In the genomic region with DNA sequence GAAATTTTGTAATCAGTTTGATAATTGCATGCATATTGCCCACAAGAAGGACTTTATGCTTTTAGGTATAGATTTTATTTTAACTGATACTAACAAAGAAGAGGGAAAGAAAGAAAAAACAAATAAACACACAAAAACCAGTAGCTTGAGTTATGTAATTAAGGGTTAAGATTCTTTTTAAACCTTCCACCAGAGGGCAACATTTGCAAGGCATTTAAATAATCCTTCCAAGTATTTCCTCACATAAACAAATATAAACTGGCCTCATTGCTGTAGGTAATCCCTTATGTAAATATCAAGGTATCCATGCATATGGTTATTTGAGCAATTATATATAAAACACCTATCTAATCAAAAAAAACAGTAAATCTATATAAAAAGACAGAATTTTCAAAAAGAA, we compare ENCODE assay signal across 12 mouse cellular contexts. TPM values are rescaled to one million over a fixed set of nuclear protein-coding genes. Genes with fewer than 3 reads are reported as not detected.
DNase-seq lines count a peak whose midpoint lies in the region; ATAC-seq and TF ChIP-seq lines count a peak whose summit lies in the region.
"Had no signal": no experiment of that assay in that cellular context is flagged by ENCODE, and none has a peak within 500 bp of the region (broad histone marks: within the 10 kb centered on the region; RNA-seq: fewer than 3 reads in every experiment).

No protein-coding gene starts in this region.

- peak overlapping the region; percentile 40; the same call in 1 of the 2 replicates for H3K27ac ChIP-seq in forebrain, embryonic 15.5 days (replicated peaks)
- no peak overlapping the region for H3K27ac ChIP-seq in forebrain, embryonic 12.5 days
- no peak overlapping the region for H3K27ac ChIP-seq in lung, embryonic 14.5 days (ENCODE audit: low read depth)
- H3K27ac ChIP-seq in embryonic facial prominence, embryonic 14.5 days (replicated peaks; ENCODE audit: low read depth, low read length) = no peak overlapping the region
- H3K27ac ChIP-seq in stomach, postnatal 0 days (replicated peaks) = no peak overlapping the region
- H3K27ac ChIP-seq: heart, embryonic 15.5 days; lung, embryonic 15.5 days; neural tube, embryonic 12.5 days had no signal

- H3K4me3 ChIP-seq in forebrain, embryonic 15.5 days = no peak overlapping the region
- no peak overlapping the region for H3K4me3 ChIP-seq in forebrain, embryonic 12.5 days (replicated peaks)
- H3K4me3 ChIP-seq in lung, embryonic 14.5 days (ENCODE audit: low read depth, low read length) = no peak overlapping the region
- H3K4me3 ChIP-seq in embryonic facial prominence, embryonic 14.5 days (ENCODE audit: low read depth, low read length) = no peak overlapping the region
- H3K4me3 ChIP-seq in stomach, postnatal 0 days (ENCODE audit: low read depth, low read length) = no peak overlapping the region
- H3K4me3 ChIP-seq: heart, embryonic 15.5 days; lung, embryonic 15.5 days; neural tube, embryonic 12.5 days had no signal

- peak; percentile 73 for DNase-seq in lung, embryonic 14.5 days
- no peak for DNase-seq in lung, postnatal 4 days
- peak; percentile 70 for DNase-seq in embryonic facial prominence, embryonic 14.5 days (ENCODE audit: low spot score)
- DNase-seq in stomach, postnatal 0 days (ENCODE audit: low spot score) = no peak
- no peak for DNase-seq in urinary bladder, adult 18-20 months (ENCODE audit: low spot score in 2 of 2)
- no peak for DNase-seq in right cerebral cortex, postnatal 25 days
- DNase-seq: layer of hippocampus, adult 9-11 months had no signal

- no peak for TF ChIP-seq EP300 in stomach, postnatal 0 days (optimal IDR thresholded peaks at IDR 0.05)

- H3K4me2 ChIP-seq in forebrain, embryonic 15.5 days (replicated peaks) = no peak overlapping the region
- no peak overlapping the region for H3K4me2 ChIP-seq in forebrain, embryonic 12.5 days
- H3K4me2 ChIP-seq in lung, embryonic 14.5 days = no peak overlapping the region
- no peak overlapping the region for H3K4me2 ChIP-seq in embryonic facial prominence, embryonic 14.5 days (ENCODE audit: low read depth, low read length)
- no peak overlapping the region for H3K4me2 ChIP-seq in stomach, postnatal 0 days (replicated peaks; ENCODE audit: low read depth)
- H3K4me2 ChIP-seq: heart, embryonic 15.5 days; lung, embryonic 15.5 days; neural tube, embryonic 12.5 days had no signal

- peaks cover 14% of the 10 kb centered on the region for H3K4me1 ChIP-seq in forebrain, embryonic 15.5 days
- no peaks in the 10 kb centered on the region for H3K4me1 ChIP-seq in forebrain, embryonic 12.5 days
- H3K4me1 ChIP-seq in lung, embryonic 14.5 days (ENCODE audit: insufficient read depth) = no peaks in the 10 kb centered on the region
- no peaks in the 10 kb centered on the region for H3K4me1 ChIP-seq in embryonic facial prominence, embryonic 14.5 days (ENCODE audit: control insufficient read depth, insufficient read depth, low read length)
- no peaks in the 10 kb centered on the region for H3K4me1 ChIP-seq in stomach, postnatal 0 days (replicated peaks; ENCODE audit: control insufficient read depth, insufficient read depth)
- H3K4me1 ChIP-seq: heart, embryonic 15.5 days; lung, embryonic 15.5 days; neural tube, embryonic 12.5 days had no signal

- no peak for ATAC-seq in forebrain, embryonic 15.5 days (replicated peaks)
- ATAC-seq in forebrain, embryonic 12.5 days (ENCODE audit: low FRiP score) = no peak
- no peak for ATAC-seq in lung, embryonic 14.5 days (ENCODE audit: insufficient read depth)
- ATAC-seq in embryonic facial prominence, embryonic 14.5 days (ENCODE audit: low read depth) = no peak
- no peak for ATAC-seq in stomach, postnatal 0 days (ENCODE audit: low FRiP score, low TSS enrichment)

- H3K27me3 ChIP-seq in forebrain, embryonic 15.5 days = peaks cover 7% of the 10 kb centered on the region
- H3K27me3 ChIP-seq in forebrain, embryonic 12.5 days = peaks cover 18% of the 10 kb centered on the region
- H3K27me3 ChIP-seq in lung, embryonic 14.5 days (ENCODE audit: insufficient read depth, low read length) = peaks cover 18% of the 10 kb centered on the region
- peaks cover 25% of the 10 kb centered on the region for H3K27me3 ChIP-seq in embryonic facial prominence, embryonic 14.5 days (replicated peaks; ENCODE audit: control insufficient read depth, insufficient read depth, low read length)
- peaks cover 5% of the 10 kb centered on the region; the same call in 1 of the 2 replicates for H3K27me3 ChIP-seq in stomach, postnatal 0 days (ENCODE audit: control insufficient read depth, insufficient read depth, low read length)

- H3K36me3 ChIP-seq in forebrain, embryonic 15.5 days = no peaks in the 10 kb centered on the region
- no peaks in the 10 kb centered on the region for H3K36me3 ChIP-seq in forebrain, embryonic 12.5 days (replicated peaks)
- no peaks in the 10 kb centered on the region for H3K36me3 ChIP-seq in lung, embryonic 14.5 days (ENCODE audit: insufficient read depth)
- H3K36me3 ChIP-seq in embryonic facial prominence, embryonic 14.5 days (ENCODE audit: control insufficient read depth, insufficient read depth, low read length) = no peaks in the 10 kb centered on the region
- H3K36me3 ChIP-seq in stomach, postnatal 0 days (ENCODE audit: control insufficient read depth, insufficient read depth, low read length) = no peaks in the 10 kb centered on the region
- H3K36me3 ChIP-seq: heart, embryonic 15.5 days; lung, embryonic 15.5 days; neural tube, embryonic 12.5 days had no signal

- no peak overlapping the region for H3K9ac ChIP-seq in forebrain, embryonic 15.5 days (replicated peaks)
- no peak overlapping the region for H3K9ac ChIP-seq in forebrain, embryonic 12.5 days
- no peak overlapping the region for H3K9ac ChIP-seq in lung, embryonic 14.5 days
- no peak overlapping the region for H3K9ac ChIP-seq in embryonic facial prominence, embryonic 14.5 days (ENCODE audit: low read depth, low read length)
- H3K9ac ChIP-seq in stomach, postnatal 0 days (ENCODE audit: low read length) = no peak overlapping the region
- H3K9ac ChIP-seq: heart, embryonic 15.5 days; lung, embryonic 15.5 days; neural tube, embryonic 12.5 days had no signal

- peak; percentile 30; the same call in 1 of the 2 replicates for TF ChIP-seq CTCF in lung, embryonic 14.5 days (IDR thresholded peaks at IDR 0.05; ENCODE audit: low read depth)
- TF ChIP-seq CTCF in stomach, postnatal 0 days (IDR thresholded peaks at IDR 0.05; ENCODE audit: low read depth) = peak; percentile 71

- no peaks in the 10 kb centered on the region for H3K9me3 ChIP-seq in forebrain, embryonic 15.5 days
- no peaks in the 10 kb centered on the region for H3K9me3 ChIP-seq in forebrain, embryonic 12.5 days
- no peaks in the 10 kb centered on the region for H3K9me3 ChIP-seq in lung, embryonic 14.5 days (ENCODE audit: low read depth, low read length)
- no peaks in the 10 kb centered on the region for H3K9me3 ChIP-seq in embryonic facial prominence, embryonic 14.5 days (ENCODE audit: control insufficient read depth, low read length)
- no peaks in the 10 kb centered on the region for H3K9me3 ChIP-seq in stomach, postnatal 0 days (ENCODE audit: control insufficient read depth, low read length)
- H3K9me3 ChIP-seq: heart, embryonic 15.5 days; lung, embryonic 15.5 days; neural tube, embryonic 12.5 days had no signal

RNA-seq across cellular contexts. Expression of gene Slc17a6, which starts 3.9 kb away (rescaled TPM):
- polyA plus RNA-seq in forebrain, embryonic 15.5 days (2015; fragmentation: Nextera tagmentation; extraction: Ambion mirVana) = 44.8 and 46.1 TPM in 2 replicates
- polyA plus RNA-seq in forebrain, embryonic 12.5 days (2016; fragmentation: Nextera tagmentation; extraction: Ambion mirVana) = 38.4 and 39.4 TPM in 2 replicates
- polyA plus RNA-seq in lung, embryonic 14.5 days (2014; fragmentation: Nextera tagmentation; extraction: Ambion mirVana) = not detected in 2 replicates
- 3.9 and 4.4 TPM in 2 replicates for polyA plus RNA-seq in embryonic facial prominence, embryonic 14.5 days (2014; fragmentation: Nextera tagmentation; extraction: Ambion mirVana)
- polyA plus RNA-seq in stomach, postnatal 0 days (2015; fragmentation: Nextera tagmentation; extraction: Ambion mirVana) = not detected in 2 replicates

Comparison
In these comparisons a context has a peak if more than half of its experiments do, and no peak if none do; other contexts are left out.
1. DNase-seq: peak in lung, embryonic 14.5 days (single experiment) and embryonic facial prominence, embryonic 14.5 days (single experiment); none in lung, postnatal 4 days (0 of 2), stomach, postnatal 0 days (single experiment), urinary bladder, adult 18-20 months (0 of 2) and right cerebral cortex, postnatal 25 days (single experiment).